Mouse (Mus musculus) embryonic facial prominence, embryonic 12.5 days (tissue): ENCODE measurements around the gene Hmx1. TPM values are rescaled to one million over a fixed set of nuclear protein-coding genes. Genes with fewer than 3 reads are reported as not detected.
A peak's percentile ranks its signal among the peaks of the same experiment; 100 is the strongest.

Experiments used
- ATAC-seq: fragments of 200-750 bp; cut with Nextera tagmentation; 2 replicates; pipeline ENCODE4 v1.8.0; 2017; ENCODE audit not compliant: insufficient number of reproducible peaks, insufficient read depth, low FRiP score, low TSS enrichment
- H3K27ac ChIP-seq: fragments of 300-500 bp; sonication (generic); 2 replicates; pipeline ENCODE4 v1.5.1; 2016; ENCODE audit warnings: mild to moderate bottlenecking
- H3K27me3 ChIP-seq: fragments of 300-500 bp; sonication (generic); 2 replicates; pipeline ENCODE4 v1.6.1; 2016; ENCODE audit warnings: mild to moderate bottlenecking, moderate library complexity
- H3K36me3 ChIP-seq: fragments of 300-500 bp; sonication (generic); 2 replicates; pipeline ENCODE4 v1.6.1; 2016; ENCODE audit warnings: mild to moderate bottlenecking
- H3K4me1 ChIP-seq: fragments of 300-500 bp; sonication (generic); 2 replicates; pipeline ENCODE4 v1.6.1; 2016
- H3K4me2 ChIP-seq: fragments of 300-500 bp; sonication (generic); replicated peaks from 2 replicates; pipeline ENCODE4 v1.6.1; 2016; ENCODE audit warnings: mild to moderate bottlenecking, moderate library complexity
- H3K4me3 ChIP-seq: fragments of 300-500 bp; sonication (generic); 2 replicates; pipeline ENCODE4 v1.5.1; 2016; ENCODE audit warnings: mild to moderate bottlenecking
- H3K9ac ChIP-seq: fragments of 300-500 bp; sonication (generic); 2 replicates; pipeline ENCODE4 v1.6.1; 2016; ENCODE audit warnings: mild to moderate bottlenecking, moderate library complexity
- H3K9me3 ChIP-seq: fragments of 300-500 bp; sonication (generic); 2 replicates; pipeline ENCODE4 v1.6.1; 2016; ENCODE audit warnings: mild to moderate bottlenecking, moderate library complexity
- WGBS: fragments of 180-500 bp; shearing (Covaris S2); methylation state at CpG from one replicate; pipeline ENCODE4 v1.1.7; 2016; 5-methylcytosine and 5-hydroxymethylcytosine counted together
- polyA plus RNA-seq: library from polyadenylated mRNA; unstranded; fragments of >200 nt; fragmentation: Nextera tagmentation; extraction: Ambion mirVana; gene quantifications from 2 replicates; pipeline ENCODE4 v1.2.1, GENCODE M21; 2016

Gene Hmx1
- polyA plus RNA-seq = 11.1 and 17.3 TPM in 2 replicates

DNA sequence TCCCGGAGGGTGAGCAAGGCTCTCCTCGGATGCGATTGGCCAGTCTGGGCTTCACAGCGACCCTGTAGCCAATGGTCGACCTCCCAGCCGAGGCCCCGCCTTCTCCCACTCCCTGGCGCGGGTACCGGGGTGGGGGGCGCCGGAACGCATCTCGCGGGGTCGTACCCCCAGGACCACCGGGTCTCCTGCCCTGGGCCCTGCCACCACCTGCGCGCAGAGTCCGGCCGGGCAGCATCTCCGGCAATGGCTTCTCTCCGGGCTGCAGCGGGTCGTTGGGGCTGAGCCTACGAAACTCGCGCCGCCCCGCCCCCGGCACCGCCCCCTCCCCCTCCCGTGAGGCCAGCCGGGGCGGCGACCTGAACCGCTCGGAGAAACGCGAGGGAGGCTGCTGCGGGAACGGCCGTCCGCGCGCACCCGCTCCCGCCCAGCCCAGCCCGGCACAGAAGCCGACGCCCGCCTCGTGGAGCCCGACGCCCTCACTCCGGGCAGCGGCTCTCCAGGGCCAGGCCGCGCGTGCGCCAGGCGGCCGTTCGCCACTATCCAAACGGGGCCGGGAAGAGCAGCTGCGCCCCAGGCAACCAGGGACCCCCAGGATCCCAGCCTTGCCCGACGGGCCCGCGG is at the start of gene Hmx1:
Gene Hmx1, plus strand, starts transcription at position 618 of the 621 bp plus-strand sequence.
- Histone ChIP-seq H3K9me3 (no peaks in the 10 kb centered on the region), H3K27ac (peak within 1 kb of the TSS; percentile 46; the same call in 1 of the 2 replicates), H3K4me1 (peaks cover 16% of the 10 kb centered on the region), H3K4me2 (peak within 1 kb of the TSS; percentile 77), H3K27me3 (peaks cover 100% of the 10 kb centered on the region), H3K9ac (peak within 1 kb of the TSS; percentile 46), H3K36me3 (no peaks in the 10 kb centered on the region), H3K4me3 (peak within 1 kb of the TSS; percentile 51)
- peak; percentile 85 for ATAC-seq
- WGBS = under 1% methylated on average over 55 of the region's 71 CpGs

DNA sequence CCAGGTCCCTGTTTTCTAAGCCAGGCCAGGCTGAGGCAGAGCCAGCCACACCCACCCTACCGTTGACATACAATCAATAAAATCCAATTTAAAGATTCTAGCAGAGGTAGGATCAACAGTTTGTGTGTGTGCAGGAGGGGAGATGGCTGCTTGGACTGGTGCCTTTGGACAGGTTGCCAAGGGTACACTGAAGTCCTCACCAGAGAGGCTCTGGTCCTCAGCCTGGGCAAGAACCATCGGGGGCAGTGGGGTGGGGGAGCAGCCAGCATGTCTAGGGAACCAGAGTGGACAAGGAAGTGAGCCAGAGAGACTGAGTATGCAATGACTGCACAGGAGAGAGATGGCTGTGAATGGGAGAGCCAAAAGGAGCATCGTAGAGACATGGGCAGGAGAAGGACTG is 43.8 kb upstream of the Hmx1 start:
- 89% methylated on average over 3 of the region's 3 CpGs for WGBS
- ATAC-seq = no peak
- no peak overlapping the region for H3K4me3 ChIP-seq

GRCm38 (mm10) chr5:35348794-35349193 is 40.1 kb upstream of the Hmx1 start:
- WGBS = 11% methylated on average over 3 of the region's 3 CpGs
- H3K9ac ChIP-seq = no peak overlapping the region
- H3K4me1 ChIP-seq = no peaks in the 10 kb centered on the region
- H3K4me3 ChIP-seq = no peak overlapping the region
- H3K4me2 ChIP-seq = no peak overlapping the region
- H3K9me3 ChIP-seq = no peaks in the 10 kb centered on the region
- no peaks in the 10 kb centered on the region for H3K27me3 ChIP-seq
- no peak for ATAC-seq
- H3K36me3 ChIP-seq = no peaks in the 10 kb centered on the region
- no peak overlapping the region for H3K27ac ChIP-seq

More for the DNA sequence above, 43.8 kb upstream of the Hmx1 start:
- Histone ChIP-seq H3K27me3 (no peaks in the 10 kb centered on the region), H3K4me2 (no peak overlapping the region), H3K4me1 (no peaks in the 10 kb centered on the region), H3K36me3 (no peaks in the 10 kb centered on the region), H3K9ac (no peak overlapping the region), H3K9me3 (no peaks in the 10 kb centered on the region), H3K27ac (no peak overlapping the region)

DNA sequence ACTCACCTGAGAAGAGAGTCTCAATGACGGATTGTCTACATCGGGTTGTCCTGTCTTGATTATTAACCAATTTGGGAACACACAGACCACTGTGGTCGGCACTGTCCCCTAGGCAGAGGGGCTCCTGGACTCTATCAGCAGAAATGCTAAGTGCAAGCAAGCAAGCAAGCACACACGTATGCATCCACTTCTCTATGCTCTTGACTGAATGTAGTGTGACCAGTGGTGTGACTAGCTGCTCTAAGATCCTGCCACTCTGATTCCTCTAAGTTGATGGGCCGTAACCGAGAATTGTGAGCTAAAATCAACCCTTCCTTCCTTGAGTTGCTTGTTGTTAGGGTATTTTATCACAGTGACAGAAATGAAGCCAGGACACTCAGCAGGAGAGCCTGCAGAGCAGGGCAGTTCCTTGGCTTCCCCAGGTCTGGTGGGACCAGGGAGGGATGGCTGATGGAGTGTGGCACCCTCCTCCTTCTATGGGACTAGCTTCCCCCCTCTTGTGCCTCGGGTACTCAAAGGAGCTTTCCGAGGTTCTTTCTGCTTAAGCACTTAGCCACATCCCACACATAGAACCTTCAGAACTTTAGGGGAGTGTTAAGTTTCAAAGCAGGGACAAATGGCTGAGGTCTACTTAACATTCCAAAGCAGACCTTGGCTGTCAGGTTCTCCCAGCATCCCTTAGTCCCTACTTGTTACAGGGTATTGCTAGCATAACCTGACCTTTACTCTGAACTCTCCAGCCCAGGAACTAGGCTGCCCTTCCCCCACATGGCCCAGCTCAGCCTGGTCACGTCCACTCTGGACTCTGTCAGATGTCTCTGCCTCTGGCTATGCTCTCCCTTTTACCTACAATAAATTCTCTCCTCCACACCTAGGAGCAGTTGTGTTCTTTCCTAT is 31.1 kb upstream of the Hmx1 start:
- WGBS = 48% methylated on average over 9 of the region's 9 CpGs
- Histone ChIP-seq H3K27me3 (no peaks in the 10 kb centered on the region), H3K36me3 (no peaks in the 10 kb centered on the region)

DNA sequence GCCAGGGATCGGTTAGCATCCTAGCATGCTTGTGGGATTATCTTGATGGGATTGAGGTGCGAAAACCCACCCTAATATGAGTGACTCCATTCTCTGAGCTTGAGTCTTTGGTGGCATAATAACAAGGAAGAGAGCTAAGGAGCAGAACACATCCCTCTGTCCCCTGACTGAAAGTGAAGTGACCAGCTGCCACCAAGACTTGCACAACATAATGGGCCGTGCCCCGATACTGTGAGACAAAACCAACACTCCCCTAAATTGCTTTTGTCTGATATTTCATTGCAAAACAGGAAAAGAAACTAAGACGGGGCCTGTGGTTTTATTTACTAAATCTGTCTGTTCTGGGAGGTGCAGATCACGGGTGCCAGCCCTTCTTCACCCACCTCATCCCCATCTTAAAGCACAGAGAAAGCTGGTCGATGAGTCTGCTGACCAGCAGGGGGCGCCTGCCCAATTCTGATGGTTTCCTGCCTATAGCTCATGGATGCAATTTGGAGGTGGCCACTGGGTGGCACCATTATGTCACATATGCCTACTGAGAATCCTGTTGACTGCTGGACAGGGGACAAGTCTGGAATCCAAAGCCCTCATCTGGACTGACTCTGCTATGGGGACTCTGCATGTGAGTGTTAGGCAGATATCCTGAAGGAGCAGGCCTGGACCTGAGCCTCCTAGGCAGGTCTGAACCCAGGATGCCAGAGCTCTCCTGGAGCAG is 27.2 kb upstream of the Hmx1 start:
- Histone ChIP-seq H3K4me1 (0 out of 2 replicates have a peak, but pooled peaks cover 3% of the 10 kb centered on the region), H3K9ac (no peak overlapping the region), H3K4me3 (no peak overlapping the region), H3K9me3 (no peaks in the 10 kb centered on the region), H3K27ac (no peak overlapping the region), H3K36me3 (no peaks in the 10 kb centered on the region), H3K27me3 (peaks cover 18% of the 10 kb centered on the region), H3K4me2 (no peak overlapping the region)
- WGBS = 48% methylated on average over 8 of the region's 8 CpGs
- no peak for ATAC-seq

More for the DNA sequence above, 31.1 kb upstream of the Hmx1 start:
- Histone ChIP-seq H3K9me3 (no peaks in the 10 kb centered on the region), H3K4me1 (0 out of 2 replicates have a peak, but pooled peaks cover 3% of the 10 kb centered on the region), H3K4me3 (no peak overlapping the region), H3K9ac (no peak overlapping the region), H3K4me2 (no peak overlapping the region), H3K27ac (no peak overlapping the region)
- ATAC-seq = no peak

- Histone ChIP-seq H3K27ac (no peak overlapping the region), H3K4me2 (no peak overlapping the region), H3K36me3 (no peaks in the 10 kb centered on the region), H3K4me3 (no peak overlapping the region), H3K27me3 (peaks cover 31% of the 10 kb centered on the region), H3K9ac (no peak overlapping the region), H3K9me3 (no peaks in the 10 kb centered on the region), H3K4me1 (no peaks in the 10 kb centered on the region)
- WGBS = 68% methylated on average over 20 of the region's 20 CpGs
- no peak for ATAC-seq
Measured at GRCm38 (mm10) chr5:35366241-35367032, 22.5 kb upstream of the Hmx1 start.

GRCm38 (mm10) chr5:35368916-35369315 is 20.0 kb upstream of the Hmx1 start:
- no peak overlapping the region for H3K27ac ChIP-seq
- no peaks in the 10 kb centered on the region for H3K9me3 ChIP-seq
- no peak overlapping the region for H3K4me2 ChIP-seq
- ATAC-seq = no peak
- 80% methylated on average over 6 of the region's 6 CpGs for WGBS
- H3K9ac ChIP-seq = no peak overlapping the region
- no peak overlapping the region for H3K4me3 ChIP-seq
- no peaks in the 10 kb centered on the region for H3K4me1 ChIP-seq
- H3K36me3 ChIP-seq = no peaks in the 10 kb centered on the region
- peaks cover 30% of the 10 kb centered on the region for H3K27me3 ChIP-seq

DNA sequence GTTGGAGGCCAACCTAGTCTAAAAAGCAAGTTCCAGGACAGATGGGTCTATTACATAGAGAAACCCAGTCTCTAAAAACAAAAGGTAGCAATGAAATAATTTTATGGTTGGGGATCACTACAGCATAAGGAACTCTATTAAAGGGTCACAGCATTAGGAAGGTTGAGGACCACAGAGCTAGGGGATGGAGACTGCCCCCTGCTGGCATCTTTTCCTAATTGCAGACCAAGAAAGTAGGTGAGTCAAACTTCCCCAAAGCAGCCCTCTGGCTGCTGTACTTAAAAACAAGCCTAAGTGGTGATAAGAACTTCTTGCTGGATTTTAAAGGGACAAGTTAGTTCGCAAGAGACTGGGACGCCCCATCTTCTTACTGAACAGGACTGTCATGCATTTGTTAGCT is 9.8 kb upstream of the Hmx1 start:
- Histone ChIP-seq H3K4me1 (no peaks in the 10 kb centered on the region), H3K27me3 (peaks cover 87% of the 10 kb centered on the region), H3K9me3 (no peaks in the 10 kb centered on the region), H3K27ac (no peak overlapping the region), H3K9ac (no peak overlapping the region), H3K4me3 (no peak overlapping the region), H3K36me3 (no peaks in the 10 kb centered on the region), H3K4me2 (no peak overlapping the region)
- WGBS = 44% methylated on average over 2 of the region's 2 CpGs
- ATAC-seq = no peak

DNA sequence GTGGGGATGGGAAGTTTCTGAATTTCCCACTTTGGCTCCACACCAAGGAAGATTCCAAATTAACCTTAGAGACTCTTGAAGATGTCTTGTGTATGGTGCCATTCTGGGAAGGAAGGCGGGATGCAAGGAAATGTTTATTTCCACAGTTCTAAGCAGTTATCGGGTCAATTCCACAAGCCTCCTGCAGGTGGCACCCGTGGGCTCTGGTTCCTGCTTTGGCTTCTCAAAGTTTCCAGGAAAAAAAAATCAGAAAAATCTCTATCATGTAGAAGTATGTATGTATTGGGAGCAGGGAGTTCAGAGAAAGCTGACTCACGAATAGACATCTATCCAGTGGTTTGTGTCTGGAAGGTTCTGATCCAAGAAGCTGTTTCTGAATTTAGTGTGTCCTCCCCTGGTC is 9.1 kb upstream of the Hmx1 start:
- no peak for ATAC-seq
- H3K4me1 ChIP-seq = no peaks in the 10 kb centered on the region
- H3K9me3 ChIP-seq = no peaks in the 10 kb centered on the region
- WGBS = under 1% methylated on average over 4 of the region's 4 CpGs
- no peak overlapping the region for H3K4me2 ChIP-seq
- H3K9ac ChIP-seq = no peak overlapping the region
- no peak overlapping the region for H3K4me3 ChIP-seq
- no peak overlapping the region for H3K27ac ChIP-seq
- no peaks in the 10 kb centered on the region for H3K36me3 ChIP-seq
- peaks cover 94% of the 10 kb centered on the region for H3K27me3 ChIP-seq

- peaks cover 100% of the 10 kb centered on the region for H3K27me3 ChIP-seq
- peak overlapping the region; percentile 51 for H3K4me3 ChIP-seq
- H3K4me1 ChIP-seq = peaks cover 16% of the 10 kb centered on the region
- under 1% methylated on average over 38 of the region's 38 CpGs for WGBS
- no peak overlapping the region for H3K27ac ChIP-seq
- H3K36me3 ChIP-seq = no peaks in the 10 kb centered on the region
- H3K9me3 ChIP-seq = no peaks in the 10 kb centered on the region
- no peak overlapping the region for H3K9ac ChIP-seq
- peak overlapping the region; percentile 77 for H3K4me2 ChIP-seq
- no peak for ATAC-seq
Measured at GRCm38 (mm10) chr5:35387834-35388490, 946 bp upstream of the Hmx1 start.
